Comparison of ENCODE assay signal across 13 mouse cellular contexts in genomic region chr1:132266791-132267557, GRCm38 (mm10). TPM values are rescaled to one million over a fixed set of nuclear protein-coding genes. Genes with fewer than 3 reads are reported as not detected.
A peak's percentile ranks its signal among the peaks of the same experiment; 100 is the strongest.
DNase-seq lines count a peak whose midpoint lies in the region; ATAC-seq and TF ChIP-seq lines count a peak whose summit lies in the region.
"Had no signal": no experiment of that assay in that cellular context is flagged by ENCODE, and none has a peak within 500 bp of the region (broad histone marks: within the 10 kb centered on the region; RNA-seq: fewer than 3 reads in every experiment).

No protein-coding gene starts in this region.

- no peak overlapping the region for H3K9ac ChIP-seq in lung, embryonic 16.5 days (ENCODE audit: low read length)
- H3K9ac ChIP-seq in hindbrain, embryonic 14.5 days, result no peak overlapping the region
- H3K9ac ChIP-seq: liver, embryonic 14.5 days; midbrain, embryonic 15.5 days had no signal

- H3K9me3 ChIP-seq in E14TG2a.4 (ENCODE audit: low read length), result no peaks in the 10 kb centered on the region
- no peaks in the 10 kb centered on the region for H3K9me3 ChIP-seq in lung, embryonic 16.5 days (ENCODE audit: control insufficient read depth, low read length)
- H3K9me3 ChIP-seq in hindbrain, embryonic 14.5 days (ENCODE audit: control insufficient read depth, low read length), result no peaks in the 10 kb centered on the region
- H3K9me3 ChIP-seq: midbrain, embryonic 15.5 days had no signal

- H3K4me3 ChIP-seq in E14TG2a.4 (replicated peaks; ENCODE audit: low read length), result peak overlapping the region; percentile 27
- no peak overlapping the region for H3K4me3 ChIP-seq in lung, embryonic 16.5 days (ENCODE audit: low read length)
- no peak overlapping the region for H3K4me3 ChIP-seq in hindbrain, embryonic 14.5 days (replicated peaks; ENCODE audit: low read length)
- H3K4me3 ChIP-seq: midbrain, embryonic 15.5 days had no signal

- peaks cover 95% of the 10 kb centered on the region for H3K4me1 ChIP-seq in E14TG2a.4 (replicated peaks; ENCODE audit: low read depth, low read length)
- 0 out of 2 replicates have a peak, but pooled peaks cover 2% of the 10 kb centered on the region for H3K4me1 ChIP-seq in lung, embryonic 16.5 days (replicated peaks; ENCODE audit: control insufficient read depth, insufficient read depth, low read length)
- peaks cover 4% of the 10 kb centered on the region for H3K4me1 ChIP-seq in hindbrain, embryonic 14.5 days (replicated peaks; ENCODE audit: control insufficient read depth, insufficient read depth, low read length)

- WGBS in lung, embryonic 16.5 days, result 29% methylated on average over 8 of the region's 8 CpGs
- WGBS in hindbrain, embryonic 14.5 days, result 67% methylated on average over 8 of the region's 8 CpGs

- H3K27ac ChIP-seq in lung, embryonic 16.5 days (ENCODE audit: low read length), result no peak overlapping the region
- H3K27ac ChIP-seq in hindbrain, embryonic 14.5 days, result no peak overlapping the region
- H3K27ac ChIP-seq: liver, embryonic 14.5 days; midbrain, embryonic 15.5 days had no signal

- H3K27me3 ChIP-seq in E14TG2a.4 (ENCODE audit: insufficient read depth, low read length), result no peaks in the 10 kb centered on the region
- H3K27me3 ChIP-seq in lung, embryonic 16.5 days (ENCODE audit: control insufficient read depth, insufficient read depth, low read depth, low read length), result no peaks in the 10 kb centered on the region
- H3K27me3 ChIP-seq in hindbrain, embryonic 14.5 days (ENCODE audit: control insufficient read depth, insufficient read depth, low read length), result no peaks in the 10 kb centered on the region
- H3K27me3 ChIP-seq: midbrain, embryonic 15.5 days had no signal

- H3K4me2 ChIP-seq in lung, embryonic 16.5 days (ENCODE audit: low read depth, low read length), result peak overlapping the region; percentile 21
- H3K4me2 ChIP-seq in hindbrain, embryonic 14.5 days (replicated peaks), result no peak overlapping the region
- H3K4me2 ChIP-seq: midbrain, embryonic 15.5 days had no signal

- peak; percentile 77 for ATAC-seq in lung, embryonic 16.5 days (ENCODE audit: low read depth)
- no peak for ATAC-seq in hindbrain, embryonic 14.5 days (ENCODE audit: low FRiP score)
- ATAC-seq: midbrain, embryonic 15.5 days had no signal

- TF ChIP-seq CTCF in E14TG2a.4 (conservative IDR thresholded peaks at IDR 0.05; ENCODE audit: low read length), result no peak

- peak; percentile 22 for DNase-seq in embryo, embryonic 11 days
- no peak for DNase-seq in embryo, embryonic 10 days (ENCODE audit: low spot score)
- peak; percentile 23 to 56 for DNase-seq in kidney, adult 8-10 months
- no peak for DNase-seq in hindbrain, embryonic 14.5 days (ENCODE audit: low spot score)
- DNase-seq in thymus, postnatal 25 days, result no peak
- no peak for DNase-seq in cerebellum, postnatal 36 days
- DNase-seq: cerebellum, postnatal 14 days; layer of hippocampus, postnatal 36 days had no signal

- H3K36me3 ChIP-seq in E14TG2a.4 (ENCODE audit: insufficient read depth, low read length), result no peaks in the 10 kb centered on the region
- no peaks in the 10 kb centered on the region for H3K36me3 ChIP-seq in lung, embryonic 16.5 days (ENCODE audit: control insufficient read depth, insufficient read depth, low read length)
- H3K36me3 ChIP-seq in hindbrain, embryonic 14.5 days (replicated peaks; ENCODE audit: control insufficient read depth, insufficient read depth), result no peaks in the 10 kb centered on the region
- H3K36me3 ChIP-seq: midbrain, embryonic 15.5 days had no signal

RNA-seq across cellular contexts. Expression of gene Klhdc8a, which starts 31.5 kb away (rescaled TPM):
- 0.50 and 0.87 TPM in 2 replicates for polyA plus RNA-seq in lung, embryonic 16.5 days (2015; fragmentation: Nextera tagmentation; extraction: Ambion mirVana)
- polyA plus RNA-seq in hindbrain, embryonic 14.5 days (2014; fragmentation: Nextera tagmentation; extraction: Ambion mirVana), result 8.5 and 10.4 TPM in 2 replicates

RNA-seq across cellular contexts. Expression of gene Gm10188, which starts 37.4 kb away (rescaled TPM):
- polyA plus RNA-seq in lung, embryonic 16.5 days (2015; fragmentation: Nextera tagmentation; extraction: Ambion mirVana), result 0.63 TPM in 1 of 2 replicates, not detected in the other
- 0.39 and 0.47 TPM in 2 replicates for polyA plus RNA-seq in hindbrain, embryonic 14.5 days (2014; fragmentation: Nextera tagmentation; extraction: Ambion mirVana)
- polyA plus RNA-seq: forebrain, embryonic 11.5 days; liver, embryonic 14.5 days had no signal

RNA-seq across cellular contexts. Expression of gene Nuak2, which starts 49.0 kb away (rescaled TPM):
- polyA plus RNA-seq in lung, embryonic 16.5 days (2015; fragmentation: Nextera tagmentation; extraction: Ambion mirVana), result 23.4 TPM in 2 replicates
- 10.7 and 14.0 TPM in 2 replicates for polyA plus RNA-seq in hindbrain, embryonic 14.5 days (2014; fragmentation: Nextera tagmentation; extraction: Ambion mirVana)

Comparison
In these comparisons a context has a peak if more than half of its experiments do, and no peak if none do; other contexts are left out.
1. DNase-seq: peak in embryo, embryonic 11 days (single experiment) and kidney, adult 8-10 months (2 of 2); none in embryo, embryonic 10 days (single experiment), hindbrain, embryonic 14.5 days (single experiment), thymus, postnatal 25 days (single experiment) and cerebellum, postnatal 36 days (0 of 2).